Mouse (Mus musculus) urinary bladder, postnatal 36 days (tissue): Measurements from ENCODE around the gene Gm21119.
"Not testable (repeated sequence)": the region's sequence is repeated elsewhere in the genome, so short reads cannot be mapped to it uniquely, and the experiment has no call there.

Source experiments
- DNase-seq, 2 experiments: peaks; one replicate each; pipeline ENCODE4 v3.0.0; 2022; ENCODE audit warnings: low spot score in 2 of 2, mixed read lengths in 1 of 2

The Gm21119 gene

DNA sequence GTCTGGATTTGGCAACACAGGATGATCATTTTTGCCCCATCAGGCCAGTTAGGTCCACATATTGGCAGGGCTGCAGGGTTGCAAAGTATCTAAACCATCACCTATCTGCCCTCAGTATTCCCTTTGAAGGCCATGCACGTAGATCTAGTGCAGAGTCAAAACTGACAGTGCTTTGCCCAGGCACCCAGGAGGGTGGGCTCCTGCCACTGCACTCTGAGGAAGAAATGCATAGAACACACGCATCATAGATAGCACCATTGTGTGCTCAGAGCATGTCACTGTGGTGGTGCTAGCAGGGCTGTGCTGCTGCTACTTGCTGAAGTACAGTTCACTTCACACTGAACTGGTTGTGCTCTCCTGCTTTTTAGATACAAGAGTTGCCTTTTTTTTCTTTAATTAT lies at the start of gene Gm21119:
Gene Gm21119, plus strand, starts transcription at position 301 of the 400 bp plus-strand sequence.
- not testable (repeated sequence) for DNase-seq

DNA sequence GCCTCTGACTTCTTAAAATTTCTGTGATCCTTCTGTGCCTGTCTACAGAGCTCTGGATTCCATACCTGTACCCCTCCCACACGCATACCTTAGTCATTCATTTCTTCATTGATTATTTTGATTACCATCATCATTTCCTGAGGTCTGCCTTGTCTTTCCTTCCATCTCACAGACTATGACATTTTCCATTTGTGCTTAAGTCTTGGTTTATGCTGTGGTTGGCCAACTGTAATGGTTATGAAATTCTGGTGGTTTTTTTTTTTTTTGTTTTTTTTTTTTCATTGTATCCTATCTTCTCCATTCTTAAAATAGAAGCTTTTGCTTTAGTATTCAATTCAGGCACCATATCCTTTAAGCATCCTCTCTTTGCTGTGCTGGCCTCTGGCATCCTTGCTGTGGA lies 48.0 kb upstream of the Gm21119 start:
- DNase-seq, result not testable (repeated sequence)

DNA sequence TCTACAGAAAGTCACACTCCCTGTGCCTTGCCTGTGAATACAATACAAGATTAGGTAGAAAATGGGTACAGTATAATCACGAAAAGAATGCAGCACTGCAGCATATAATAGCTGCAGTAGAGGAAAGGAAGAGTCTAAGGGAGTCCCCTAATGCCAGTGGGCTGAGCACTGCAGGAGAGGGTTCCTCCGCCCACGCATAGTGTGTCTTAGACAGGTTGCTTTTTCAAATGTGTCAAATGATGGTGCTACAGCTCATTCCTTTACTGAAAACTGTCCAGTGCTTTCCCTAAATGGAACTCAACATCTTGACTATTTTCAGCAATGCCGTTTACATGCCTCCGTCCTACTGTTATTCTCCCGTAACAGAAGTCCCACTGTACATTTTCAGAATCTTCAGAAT lies 33.6 kb upstream of the Gm21119 start:
- DNase-seq, result not testable (repeated sequence)

DNA sequence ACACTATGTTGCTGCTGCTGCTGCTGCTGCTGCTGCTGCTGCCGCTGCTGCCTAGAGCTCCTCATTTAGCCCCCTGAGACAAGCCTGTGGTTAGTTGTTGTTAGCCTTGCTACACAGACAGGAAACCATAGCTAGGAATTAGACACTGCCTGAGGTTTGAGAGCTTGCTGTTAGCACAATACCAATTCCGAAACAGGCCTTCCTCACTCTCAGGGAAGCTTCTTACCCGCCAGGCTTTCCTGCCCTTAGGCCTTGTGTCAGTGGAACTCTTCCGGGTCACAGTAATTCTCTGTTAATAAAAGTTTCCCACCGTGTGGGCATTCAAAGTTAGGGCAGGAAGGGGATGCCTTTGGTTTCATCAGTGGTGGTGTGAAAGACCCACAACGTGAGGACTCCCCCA lies 31.9 kb upstream of the Gm21119 start:
- DNase-seq, result not testable (repeated sequence)

GRCm38 (mm10) chr8:20588268-20589177 lies 26.2 kb upstream of the Gm21119 start:
- not testable (repeated sequence) for DNase-seq

DNA sequence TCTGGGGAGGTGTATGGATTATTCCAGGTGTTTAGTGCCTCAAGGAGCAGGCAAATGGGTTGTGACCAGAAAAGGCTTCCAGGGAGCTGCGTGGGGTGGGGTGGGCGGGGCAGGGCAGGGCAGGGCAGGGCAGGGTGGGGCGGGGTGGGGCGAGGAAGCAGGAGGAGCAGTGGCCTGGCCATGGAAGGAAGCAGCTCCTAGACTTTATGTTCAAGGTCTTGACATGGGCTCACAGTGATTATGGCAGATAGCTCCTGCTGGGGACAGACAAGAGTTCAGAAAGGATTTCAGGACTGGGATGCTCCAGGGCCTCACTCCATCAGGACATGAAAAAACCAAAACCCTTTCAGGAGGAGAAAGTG lies 25.6 kb upstream of the Gm21119 start:
- DNase-seq, result peak in 1 of 2 experiments; percentile 43

- peak; percentile 47 to 54 for DNase-seq
Measured at GRCm38 (mm10) chr8:20590117-20590997, 24.4 kb upstream of the Gm21119 start.

DNA sequence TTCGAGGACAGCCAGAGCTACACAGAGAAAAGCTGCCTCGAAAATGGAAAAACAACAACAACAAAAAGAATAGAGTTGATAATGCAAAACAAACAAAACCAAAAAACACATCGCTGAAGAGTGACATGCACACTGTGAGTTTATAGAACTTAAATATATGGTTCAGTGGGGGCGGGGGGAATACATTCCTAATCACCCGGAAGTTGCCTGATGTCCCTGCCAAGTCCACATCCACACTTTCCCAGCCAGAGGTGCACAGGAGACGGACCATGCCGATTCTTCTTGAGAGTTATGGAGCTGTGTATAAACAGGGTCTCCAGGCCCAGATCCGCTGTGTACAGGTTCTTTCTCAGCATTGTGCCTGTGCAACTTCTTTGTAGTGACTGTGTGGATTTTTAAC lies 23.7 kb upstream of the Gm21119 start:
- DNase-seq, result not testable (repeated sequence)

DNA sequence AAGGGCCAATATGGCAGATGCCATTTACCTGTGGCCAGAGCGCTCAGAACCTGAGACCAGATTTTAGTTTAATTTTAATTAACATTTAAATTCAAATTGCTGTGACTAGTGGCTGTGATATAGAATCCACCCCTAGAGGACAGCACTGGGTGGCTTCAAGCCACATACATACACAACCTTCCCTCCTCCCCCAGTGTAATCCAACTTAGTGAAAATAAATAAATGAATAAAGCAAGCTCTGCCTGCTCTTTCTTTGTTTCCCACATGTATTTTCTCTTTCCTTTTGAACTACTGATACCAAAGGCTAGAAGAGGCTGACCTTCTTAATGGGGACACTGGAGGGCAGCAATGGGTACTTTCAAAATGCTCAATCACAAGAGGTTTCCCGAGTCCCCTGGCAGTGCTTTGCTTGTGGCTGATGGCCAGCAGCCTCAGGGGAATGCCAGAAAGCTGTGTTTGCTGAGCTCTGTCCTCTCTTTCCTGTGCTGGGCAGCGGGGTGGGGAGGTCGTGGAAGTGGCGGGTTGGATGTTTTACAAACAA lies 21.9 kb upstream of the Gm21119 start:
- DNase-seq, result not testable (repeated sequence)

DNA sequence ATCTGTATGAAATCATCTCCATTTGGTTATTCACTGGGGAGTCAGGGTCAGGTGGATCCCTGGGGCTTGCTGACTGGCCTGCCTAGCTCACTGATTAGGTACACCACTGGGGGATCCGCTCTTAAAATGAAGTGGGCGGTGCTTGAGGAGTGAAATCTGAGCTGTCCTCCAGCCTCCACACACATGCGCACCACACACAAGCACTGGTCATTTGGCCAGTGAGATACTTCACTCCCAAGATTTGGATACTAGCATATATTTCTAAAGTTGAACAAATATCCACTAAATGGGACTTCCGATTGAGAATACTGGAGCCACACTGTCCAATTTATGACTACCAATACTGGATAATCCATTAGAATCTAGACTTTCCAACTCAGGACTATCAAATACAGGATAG lies 20.9 kb upstream of the Gm21119 start:
- DNase-seq, result peak; percentile 60 to 67

GRCm38 (mm10) chr8:20596081-20596841 lies 18.5 kb upstream of the Gm21119 start:
- DNase-seq, result not testable (repeated sequence)

DNA sequence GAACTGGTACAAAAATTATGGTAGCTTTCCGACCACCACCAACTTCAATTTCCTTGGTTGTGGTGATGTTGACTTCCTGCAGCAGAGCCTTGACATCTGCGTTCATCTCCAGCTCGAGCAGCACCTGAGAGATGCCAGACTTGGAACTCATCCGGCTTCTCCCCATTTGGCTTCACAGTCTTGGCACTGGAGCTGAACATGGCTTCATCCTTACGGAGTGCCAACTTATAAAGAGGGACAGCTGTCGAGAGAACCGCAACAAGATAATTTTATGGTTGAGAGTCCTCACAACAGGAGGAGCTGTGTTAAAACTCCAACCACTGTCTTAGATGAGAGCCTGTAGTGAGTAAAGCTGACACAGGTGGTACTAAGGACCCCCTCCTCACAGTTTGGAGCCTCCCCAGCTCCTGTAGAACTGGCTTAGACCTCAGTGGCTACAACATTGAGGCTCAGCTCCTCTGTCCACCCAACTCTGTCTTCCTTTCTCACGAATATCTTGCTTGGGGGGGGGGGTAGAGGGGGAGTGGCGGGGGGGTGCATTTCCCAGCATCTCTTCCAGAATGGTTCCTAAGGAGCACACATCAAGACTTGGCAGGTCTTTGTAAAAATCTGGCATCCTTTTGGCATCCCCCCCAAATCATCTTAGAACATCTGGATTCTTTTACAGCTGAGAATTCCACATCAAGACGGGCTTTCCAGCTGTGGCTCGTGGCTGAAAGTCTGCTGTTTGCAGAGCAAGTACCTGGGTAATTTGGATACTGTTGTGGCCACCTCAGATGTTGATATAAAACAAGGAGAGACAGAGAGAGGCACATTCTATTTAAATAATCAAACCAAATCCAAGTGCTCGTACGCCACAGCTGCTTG lies 17.6 kb upstream of the Gm21119 start:
- peak; percentile 62 for DNase-seq

- DNase-seq, result not testable (repeated sequence)
Measured at GRCm38 (mm10) chr8:20598300-20599170, 16.2 kb upstream of the Gm21119 start.

GRCm38 (mm10) chr8:20599350-20599749 lies 15.4 kb upstream of the Gm21119 start:
- not testable (repeated sequence) for DNase-seq

GRCm38 (mm10) chr8:20610856-20611255 lies 3.9 kb upstream of the Gm21119 start:
- not testable (repeated sequence) for DNase-seq

DNA sequence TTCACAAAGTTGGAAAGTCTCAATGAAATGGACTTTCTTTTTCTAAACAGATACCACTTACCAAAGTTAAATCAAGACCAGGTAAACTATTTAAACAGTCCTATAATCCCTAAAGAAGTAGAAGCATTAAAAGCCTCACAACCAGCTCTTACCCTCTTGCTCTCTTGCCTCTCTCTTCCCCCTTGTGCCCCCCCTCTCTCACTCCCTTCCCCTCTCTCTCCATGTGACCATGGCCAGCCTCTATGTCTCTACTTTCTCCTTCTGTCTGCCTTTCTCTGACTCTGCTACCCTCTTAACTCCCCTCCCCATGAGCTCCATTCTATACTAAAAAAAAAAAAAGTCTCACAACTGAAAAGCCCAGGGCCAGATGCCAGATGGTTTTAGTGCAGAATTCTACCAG lies 2.0 kb upstream of the Gm21119 start:
- DNase-seq, result not testable (repeated sequence)

DNA sequence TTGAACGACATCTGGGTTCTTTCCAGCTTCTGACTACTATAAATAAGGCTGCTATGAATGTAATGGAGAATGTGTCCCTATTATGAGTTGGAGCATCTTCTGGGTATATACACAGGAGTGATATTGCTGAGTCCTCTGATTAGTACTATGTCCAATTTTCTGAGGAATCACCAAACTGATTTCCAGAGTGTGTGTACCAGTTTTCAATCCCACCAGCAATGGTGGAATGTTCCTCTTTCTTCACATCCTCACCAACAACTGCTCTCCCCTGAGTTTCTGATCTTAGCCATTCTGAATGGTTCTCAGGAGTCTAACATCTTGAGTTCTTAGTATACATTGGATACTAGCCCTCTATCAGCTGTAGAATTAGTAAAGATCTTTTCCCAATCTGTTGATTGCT lies 16.0 kb downstream of the Gm21119 start:
- not testable (repeated sequence) for DNase-seq

DNA sequence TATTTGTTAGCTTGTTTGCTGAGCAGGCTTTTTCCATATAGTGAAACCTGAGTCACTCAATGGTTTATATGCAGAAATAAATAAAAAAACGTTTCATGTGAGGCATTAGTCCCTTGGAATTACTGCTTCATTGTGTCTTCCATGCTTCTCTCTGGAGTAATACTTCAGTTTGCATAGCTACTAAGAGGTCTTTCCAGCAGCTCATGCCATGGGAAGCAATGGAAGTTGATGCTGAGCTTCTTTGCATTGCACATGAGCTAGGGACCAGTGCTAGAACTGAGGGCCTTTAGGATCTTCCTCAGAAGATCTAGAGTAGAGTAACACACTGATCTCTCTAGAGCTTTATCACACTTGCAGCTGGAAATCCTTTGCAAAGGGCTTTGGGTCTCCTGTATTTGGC lies 23.2 kb downstream of the Gm21119 start:
- not testable (repeated sequence) for DNase-seq

DNA sequence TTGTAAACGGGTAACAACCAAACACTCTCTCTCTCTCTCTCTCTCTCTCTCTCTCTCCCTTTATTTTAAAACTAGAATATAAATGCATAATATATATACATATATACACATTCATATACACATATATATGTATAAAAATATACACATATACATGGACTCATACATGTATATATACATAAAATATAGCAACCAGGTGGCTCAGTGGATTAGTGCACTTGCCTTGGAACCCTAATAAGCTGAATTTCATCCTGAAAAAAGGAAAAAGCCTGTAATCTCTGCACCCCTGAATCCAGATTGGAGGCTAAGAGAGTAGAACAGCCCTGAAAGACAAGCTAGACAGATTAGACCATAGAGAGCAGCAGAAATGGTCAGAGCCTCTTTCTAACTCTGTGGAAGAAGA lies 28.8 kb downstream of the Gm21119 start:
- DNase-seq, result peak; percentile 1 to 2
